Mouse (Mus musculus): Measurements from ENCODE around the gene Fam102b. TPM values are rescaled to one million over a fixed set of nuclear protein-coding genes. Genes with fewer than 3 reads are reported as not detected.

Gene Fam102b
- polyA plus RNA-seq, 1 experiment from 2014 or later, result 4.4 TPM

DNA sequence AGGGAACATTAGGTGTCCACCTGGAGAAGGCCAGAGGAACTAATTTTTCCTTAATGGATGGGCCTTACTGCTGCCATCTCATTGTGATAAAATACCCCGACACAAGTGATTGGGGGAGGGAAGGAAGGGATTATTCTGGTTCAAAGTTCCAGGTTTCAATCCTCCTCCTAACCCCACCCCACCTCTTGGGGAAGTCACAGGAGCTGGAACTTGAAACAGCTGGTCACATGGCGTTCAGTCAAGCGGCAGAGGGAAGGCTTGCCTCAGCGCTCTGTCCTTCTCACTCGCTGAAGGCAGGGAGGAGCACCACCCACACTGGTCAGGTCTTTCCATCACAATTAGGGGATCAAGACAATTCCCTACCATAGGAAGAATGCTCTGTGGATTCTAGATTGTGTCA, 88.7 kb downstream of the Fam102b start:
- H3K9me3 ChIP-seq (replicated peaks), result no peaks in the 10 kb centered on the region
- H3K27me3 ChIP-seq (ENCODE audit: low read depth, poor library complexity, severe bottlenecking), result 0 out of 2 replicates have a peak, but pooled peaks cover 6% of the 10 kb centered on the region
- 93% methylated on average over 5 of the region's 5 CpGs for WGBS
- H3K4me3 ChIP-seq, result no peak overlapping the region
- no peaks in the 10 kb centered on the region for H3K36me3 ChIP-seq
- DNase-seq (ENCODE audit: low spot score), result no peak
- no peak overlapping the region for H3K27ac ChIP-seq
- H3K4me1 ChIP-seq, result peaks cover 7% of the 10 kb centered on the region

DNA sequence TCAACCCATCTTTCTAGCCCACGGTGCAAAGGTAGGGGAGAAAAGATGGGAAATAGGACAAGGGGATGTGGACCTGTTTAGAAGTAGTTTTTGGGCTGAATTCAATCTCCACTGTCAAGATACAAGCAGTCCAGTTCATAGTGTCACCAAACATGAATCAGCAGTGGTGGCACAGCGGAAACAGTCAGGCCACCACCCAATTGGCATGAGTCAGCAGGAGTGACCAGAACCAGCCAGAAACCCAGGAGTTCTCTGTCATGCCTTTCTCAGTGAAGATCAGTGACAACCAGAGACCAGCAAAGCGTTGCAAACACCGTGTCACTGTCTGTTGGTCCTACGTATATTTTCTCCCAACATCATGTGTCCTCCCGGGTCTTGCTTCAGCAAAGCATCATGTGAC, 93.8 kb downstream of the Fam102b start:
- DNase-seq (ENCODE audit: low spot score), result no peak
- Histone ChIP-seq H3K36me3 (no peaks in the 10 kb centered on the region), H3K4me1 (no peaks in the 10 kb centered on the region), H3K27me3 (ENCODE audit: low read depth, poor library complexity, severe bottlenecking) (no peaks in the 10 kb centered on the region), H3K27ac (no peak overlapping the region), H3K9me3 (replicated peaks) (no peaks in the 10 kb centered on the region), H3K4me3 (no peak overlapping the region)
- 94% methylated on average over 6 of the region's 6 CpGs for WGBS

DNA sequence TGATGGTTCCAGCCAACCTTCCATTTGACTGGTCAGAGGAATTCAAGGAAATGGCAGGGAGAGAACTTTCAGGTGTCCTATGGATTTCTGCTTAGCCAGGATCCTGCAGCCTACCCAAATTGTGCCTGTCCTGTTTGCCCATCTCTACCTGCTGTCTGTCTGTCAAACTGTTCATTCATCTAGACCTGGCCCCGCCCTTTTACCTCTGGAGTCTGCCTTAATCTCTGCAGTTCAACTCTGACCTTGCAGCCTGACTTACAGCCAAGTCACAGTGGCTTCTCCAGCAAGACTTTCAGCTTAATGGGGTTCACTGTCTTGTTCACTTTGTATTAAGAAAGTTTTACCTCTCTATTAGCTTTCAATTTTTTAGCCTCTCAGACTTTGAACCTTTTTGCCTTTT, 101.1 kb downstream of the Fam102b start:
- H3K4me3 ChIP-seq, result no peak overlapping the region
- no peaks in the 10 kb centered on the region for H3K27me3 ChIP-seq (ENCODE audit: low read depth, poor library complexity, severe bottlenecking)
- no peaks in the 10 kb centered on the region for H3K36me3 ChIP-seq
- no peaks in the 10 kb centered on the region for H3K4me1 ChIP-seq
- H3K9me3 ChIP-seq (replicated peaks), result no peaks in the 10 kb centered on the region
- no peak for DNase-seq (ENCODE audit: low spot score)
- 71% methylated on average over 1 of the region's 1 CpGs for WGBS
- no peak overlapping the region for H3K27ac ChIP-seq

DNA sequence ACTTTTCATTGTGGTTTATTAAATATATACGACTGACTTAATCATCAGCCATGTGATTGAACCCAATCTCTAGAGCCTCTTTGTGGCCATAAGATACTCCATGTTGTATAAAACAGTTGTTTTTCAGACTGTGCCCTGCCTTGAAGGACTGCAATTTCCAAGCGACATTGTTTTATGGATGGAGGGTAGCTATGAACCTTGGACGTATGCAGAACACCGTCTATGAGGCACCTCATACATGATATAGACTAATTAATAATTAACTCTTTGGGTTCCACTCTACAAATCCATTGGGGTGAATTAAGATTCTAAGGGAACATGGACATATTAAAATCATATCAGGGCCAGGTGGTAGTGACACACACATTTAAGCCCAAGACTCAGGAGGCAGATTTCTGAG, 101.7 kb downstream of the Fam102b start:
- H3K4me3 ChIP-seq, result no peak overlapping the region
- no peak for DNase-seq (ENCODE audit: low spot score)
- no peak overlapping the region for H3K27ac ChIP-seq
- no peaks in the 10 kb centered on the region for H3K4me1 ChIP-seq
- 90% methylated on average over 4 of the region's 4 CpGs for WGBS
- no peaks in the 10 kb centered on the region for H3K9me3 ChIP-seq (replicated peaks)
- H3K36me3 ChIP-seq, result no peaks in the 10 kb centered on the region
- no peaks in the 10 kb centered on the region for H3K27me3 ChIP-seq (ENCODE audit: low read depth, poor library complexity, severe bottlenecking)

DNA sequence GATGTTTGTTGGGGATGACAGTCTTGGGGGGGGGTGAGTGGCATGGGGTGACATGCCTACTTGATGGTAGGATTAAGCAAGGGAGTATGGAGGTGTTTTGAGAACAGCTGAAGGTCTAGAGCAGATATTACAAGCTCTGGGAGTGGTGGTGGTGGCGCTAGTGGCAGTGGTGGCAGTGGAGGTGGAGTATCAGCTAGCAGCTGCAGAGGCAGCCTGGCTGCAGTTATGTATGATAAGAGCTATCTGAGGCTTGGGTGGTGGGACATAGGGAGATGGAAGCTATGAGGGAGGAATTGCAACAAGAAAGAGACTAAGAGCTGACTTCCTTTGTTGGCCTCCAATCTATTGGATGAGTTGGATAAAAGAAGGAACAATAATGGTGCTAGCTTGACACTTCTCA, 105.6 kb downstream of the Fam102b start:
- H3K36me3 ChIP-seq, result no peaks in the 10 kb centered on the region
- H3K4me1 ChIP-seq, result no peaks in the 10 kb centered on the region

More for the DNA sequence above, 105.6 kb downstream of the Fam102b start:
- no peaks in the 10 kb centered on the region for H3K27me3 ChIP-seq (ENCODE audit: low read depth, poor library complexity, severe bottlenecking)
- WGBS, result 83% methylated on average over 1 of the region's 1 CpGs
- H3K4me3 ChIP-seq, result no peak overlapping the region
- DNase-seq (ENCODE audit: low spot score), result no peak
- H3K27ac ChIP-seq, result no peak overlapping the region
- no peaks in the 10 kb centered on the region for H3K9me3 ChIP-seq (replicated peaks)

Small RNAs within 50 kb of the gene (microRNA-seq; reads per million reads assigned to microRNA genes)
- gene Gm44384, result not detected

Other genes with a start within 250 kb of the Fam102b start
- 20.8 and 24.6 TPM in 2 replicates for gene Stxbp3, start 187.1 kb downstream of the Fam102b start, polyA plus RNA-seq (2016; fragmentation: Nextera tagmentation; extraction: Ambion mirVana)
- 0.14 TPM in 1 of 2 replicates, not detected in the other for gene Fndc7, start 137.6 kb downstream of the Fam102b start, polyA plus RNA-seq (2016; fragmentation: Nextera tagmentation; extraction: Ambion mirVana)
- 69.9 and 72.6 TPM in 2 replicates for gene Prpf38b, start 115.9 kb downstream of the Fam102b start, polyA plus RNA-seq (2016; fragmentation: Nextera tagmentation; extraction: Ambion mirVana)
- 0.48 and 0.88 TPM in 2 replicates for gene Henmt1, start 87.7 kb downstream of the Fam102b start, polyA plus RNA-seq (2016; fragmentation: Nextera tagmentation; extraction: Ambion mirVana)
- not detected in 2 replicates for gene Gm9857, start 87.2 kb downstream of the Fam102b start, polyA plus RNA-seq (2016; fragmentation: Nextera tagmentation; extraction: Ambion mirVana)
- not detected in 2 replicates for gene Slc25a54, start 52.9 kb upstream of the Fam102b start, polyA plus RNA-seq (2016; fragmentation: Nextera tagmentation; extraction: Ambion mirVana)
- 20.0 and 27.5 TPM in 2 replicates for gene Slc25a24, start 95.5 kb upstream of the Fam102b start, polyA plus RNA-seq (2016; fragmentation: Nextera tagmentation; extraction: Ambion mirVana)